Mouse (Mus musculus) midbrain, embryonic 15.5 days (tissue): ENCODE data around the gene 1110004F10Rik. TPM values are rescaled to one million over a fixed set of nuclear protein-coding genes. Genes with fewer than 3 reads are reported as not detected.

Experiments
- polyA plus RNA-seq: library from polyadenylated mRNA; unstranded; fragments of >200 nt; fragmentation: Nextera tagmentation; extraction: Ambion mirVana; gene quantifications from 2 replicates; pipeline ENCODE4 v1.2.1, GENCODE M21; 2015

The 1110004F10Rik gene
- polyA plus RNA-seq, 1 experiment from 2014 or later: 320 TPM

Other genes starting within 250 kb of the 1110004F10Rik start
- 51.7 and 51.8 TPM in 2 replicates for gene Sox6, start 601 bp upstream of the 1110004F10Rik start, polyA plus RNA-seq
- 1.0 and 1.3 TPM in 2 replicates for gene Gm4353, start 45.2 kb downstream of the 1110004F10Rik start, polyA plus RNA-seq